Mouse (Mus musculus) E14TG2a.4 (cell line): ENCODE data around the gene Dusp22.

Source experiments
- H3K27me3 ChIP-seq: 2 replicates; pipeline ENCODE4 v1.6.1; 2014; ENCODE audit warnings: low read length, control low read depth; ENCODE audit not compliant: insufficient read depth
- H3K36me3 ChIP-seq: 2 replicates; pipeline ENCODE4 v1.6.1; 2014; ENCODE audit warnings: low read length, control low read depth; ENCODE audit not compliant: insufficient read depth
- H3K4me1 ChIP-seq: replicated peaks from 2 replicates; pipeline ENCODE4 v1.6.1; 2014; ENCODE audit warnings: low read depth, low read length, control low read depth
- H3K4me3 ChIP-seq: replicated peaks from 2 replicates; pipeline ENCODE4 v1.5.1; 2014; ENCODE audit warnings: mild to moderate bottlenecking, low read length
- H3K9me3 ChIP-seq: 2 replicates; pipeline ENCODE4 v1.6.1; 2014; ENCODE audit warnings: low read length, control low read depth
- CTCF ChIP-seq: conservative IDR thresholded peaks from 2 replicates; pipeline ENCODE4 v1.5.1; 2014; ENCODE audit warnings: low read length
- NANOG ChIP-seq: IDR thresholded peaks from 2 replicates; pipeline ENCODE4 v1.6.1; 2014; ENCODE audit warnings: borderline replicate concordance, low read length, mixed read lengths
- POU5F1 ChIP-seq: IDR thresholded peaks from 2 replicates; pipeline ENCODE4 v1.6.1; 2014; ENCODE audit warnings: low read length, borderline replicate concordance

Gene Dusp22

GRCm38 (mm10) chr13:30715060-30715459 lies 55.3 kb downstream of the Dusp22 start:
- Histone ChIP-seq H3K4me1 (no peaks in the 10 kb centered on the region), H3K27me3 (no peaks in the 10 kb centered on the region), H3K9me3 (no peaks in the 10 kb centered on the region), H3K36me3 (no peaks in the 10 kb centered on the region), H3K4me3 (no peak overlapping the region)
- no peak for TF ChIP-seq NANOG
- no peak for TF ChIP-seq POU5F1
- TF ChIP-seq CTCF: no peak

- TF ChIP-seq NANOG (no peak), POU5F1 (no peak), CTCF (no peak)
- Histone ChIP-seq H3K9me3 (no peaks in the 10 kb centered on the region), H3K4me1 (no peaks in the 10 kb centered on the region), H3K4me3 (no peak overlapping the region), H3K27me3 (no peaks in the 10 kb centered on the region), H3K36me3 (no peaks in the 10 kb centered on the region)
Observed at GRCm38 (mm10) chr13:30715573-30715972, 55.8 kb downstream of the Dusp22 start.

GRCm38 (mm10) chr13:30716611-30717010 lies 56.8 kb downstream of the Dusp22 start:
- H3K27me3 ChIP-seq: no peaks in the 10 kb centered on the region
- no peaks in the 10 kb centered on the region for H3K9me3 ChIP-seq
- TF ChIP-seq POU5F1: no peak
- TF ChIP-seq CTCF: no peak
- TF ChIP-seq NANOG: no peak
- H3K4me1 ChIP-seq: no peaks in the 10 kb centered on the region
- no peak overlapping the region for H3K4me3 ChIP-seq
- H3K36me3 ChIP-seq: no peaks in the 10 kb centered on the region

DNA sequence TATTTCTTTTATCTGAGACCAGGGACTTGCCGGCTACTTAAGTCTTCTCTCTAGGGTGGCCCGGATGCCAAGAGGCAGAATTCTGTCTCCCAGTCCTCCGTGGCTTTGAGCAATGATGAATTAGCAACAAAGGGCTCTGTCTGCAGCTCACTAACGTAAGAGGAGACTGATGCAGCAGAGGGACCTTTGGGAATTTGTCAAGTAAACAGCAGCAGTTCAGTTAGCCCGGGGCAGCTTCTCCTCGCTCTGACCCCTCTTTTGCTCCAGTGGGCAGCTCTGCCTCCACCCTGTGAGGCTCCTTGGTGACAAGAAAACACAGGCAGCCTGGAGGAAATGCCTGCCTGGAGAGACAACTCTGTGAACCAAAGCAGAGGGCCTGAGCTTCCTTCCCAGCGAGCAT lies 62.8 kb downstream of the Dusp22 start:
- Histone ChIP-seq H3K27me3 (peaks cover 4% of the 10 kb centered on the region; the same call in 1 of the 2 replicates), H3K4me1 (0 out of 2 replicates have a peak, but pooled peaks cover 6% of the 10 kb centered on the region), H3K4me3 (no peak overlapping the region), H3K9me3 (no peaks in the 10 kb centered on the region), H3K36me3 (no peaks in the 10 kb centered on the region)
- TF ChIP-seq CTCF: no peak
- TF ChIP-seq POU5F1: no peak
- TF ChIP-seq NANOG: no peak

- no peak overlapping the region for H3K4me3 ChIP-seq
Observed at GRCm38 (mm10) chr13:30723258-30723657, 63.5 kb downstream of the Dusp22 start.

GRCm38 (mm10) chr13:30723858-30724257 lies 64.1 kb downstream of the Dusp22 start:
- peaks cover 9% of the 10 kb centered on the region for H3K27me3 ChIP-seq
- no peaks in the 10 kb centered on the region for H3K9me3 ChIP-seq
- TF ChIP-seq NANOG (no peak), CTCF (no peak), POU5F1 (no peak)
- 0 out of 2 replicates have a peak, but pooled peaks cover 6% of the 10 kb centered on the region for H3K4me1 ChIP-seq
- H3K36me3 ChIP-seq: no peaks in the 10 kb centered on the region
- H3K4me3 ChIP-seq: no peak overlapping the region

More at GRCm38 (mm10) chr13:30723258-30723657, 63.5 kb downstream of the Dusp22 start:
- Histone ChIP-seq H3K4me1 (0 out of 2 replicates have a peak, but pooled peaks cover 6% of the 10 kb centered on the region), H3K27me3 (peaks cover 6% of the 10 kb centered on the region), H3K9me3 (no peaks in the 10 kb centered on the region), H3K36me3 (no peaks in the 10 kb centered on the region)
- TF ChIP-seq CTCF (no peak), NANOG (no peak), POU5F1 (no peak)

DNA sequence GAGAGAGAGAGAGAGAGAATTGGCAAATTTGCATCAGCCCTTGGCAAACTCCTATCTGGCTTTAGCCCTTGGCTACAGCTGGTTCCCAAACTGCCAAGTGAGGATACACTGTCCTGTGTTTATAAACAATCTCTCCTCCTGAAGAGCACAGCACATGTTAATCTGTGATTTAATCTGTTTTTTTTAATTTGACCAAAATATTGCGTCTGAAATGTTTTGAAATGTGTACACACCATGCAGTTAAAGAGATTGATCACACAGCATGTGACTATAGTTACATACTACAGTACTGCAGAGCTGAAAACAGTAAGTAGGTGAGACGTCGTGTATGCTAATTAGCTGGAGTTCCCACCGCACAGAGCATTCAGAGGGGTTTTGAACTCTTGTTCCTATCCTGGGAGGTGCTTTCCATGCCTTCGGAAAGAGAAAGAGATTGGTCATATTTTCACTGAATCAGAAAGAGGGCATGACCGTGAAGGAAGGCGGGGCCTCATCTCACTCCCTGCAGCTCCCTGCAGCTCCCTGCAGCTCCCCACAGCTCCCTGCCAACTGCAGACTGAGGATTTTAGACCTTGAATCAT lies 65.0 kb downstream of the Dusp22 start:
- Histone ChIP-seq H3K4me3 (no peak overlapping the region), H3K36me3 (no peaks in the 10 kb centered on the region), H3K27me3 (peaks cover 9% of the 10 kb centered on the region), H3K4me1 (0 out of 2 replicates have a peak, but pooled peaks cover 6% of the 10 kb centered on the region), H3K9me3 (no peaks in the 10 kb centered on the region)
- TF ChIP-seq NANOG: no peak
- no peak for TF ChIP-seq POU5F1
- TF ChIP-seq CTCF: no peak

DNA sequence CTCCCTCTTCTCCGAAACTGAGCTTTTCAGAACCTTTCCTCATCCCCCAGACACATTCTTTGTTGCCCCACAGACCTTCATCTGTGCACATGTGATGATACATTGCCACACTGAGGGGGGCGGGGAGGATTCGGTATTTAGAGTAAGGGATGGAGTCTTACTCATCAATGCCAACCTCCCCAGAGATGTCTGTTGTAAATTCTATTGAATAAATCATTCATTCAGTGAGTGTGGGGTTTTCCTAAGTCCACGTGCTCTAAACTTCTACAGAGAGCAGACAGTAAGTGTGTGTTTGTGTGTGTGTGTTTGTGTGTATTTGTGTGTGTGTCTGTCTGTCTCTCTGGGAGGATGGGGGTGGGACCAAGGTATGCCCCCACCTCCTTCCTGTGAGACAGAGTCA lies 67.1 kb downstream of the Dusp22 start:
- no peak for TF ChIP-seq CTCF
- TF ChIP-seq POU5F1: no peak
- TF ChIP-seq NANOG: no peak
- no peak overlapping the region for H3K4me3 ChIP-seq
- no peaks in the 10 kb centered on the region for H3K9me3 ChIP-seq
- 0 out of 2 replicates have a peak, but pooled peaks cover 6% of the 10 kb centered on the region for H3K4me1 ChIP-seq
- H3K36me3 ChIP-seq: no peaks in the 10 kb centered on the region
- H3K27me3 ChIP-seq: peaks cover 9% of the 10 kb centered on the region

DNA sequence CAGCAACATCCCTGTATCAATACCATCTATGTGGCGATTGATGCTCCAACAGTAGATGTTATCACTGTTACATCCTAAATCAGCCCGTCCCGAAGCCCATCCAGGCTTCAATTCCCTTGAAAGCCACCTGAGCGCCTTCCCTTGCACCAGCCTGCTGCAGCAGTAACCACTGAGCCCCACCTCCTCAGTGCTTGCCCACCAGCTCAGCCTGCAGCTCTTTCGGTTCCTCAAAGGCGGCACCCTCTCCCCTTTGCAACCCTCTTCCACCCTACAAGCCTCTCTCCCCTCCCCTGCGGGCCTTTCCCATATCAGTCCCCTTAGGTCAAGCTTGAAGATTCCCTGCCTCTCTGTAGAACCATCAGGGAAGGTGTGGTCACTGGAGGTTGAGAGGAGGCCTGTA lies 68.4 kb downstream of the Dusp22 start:
- TF ChIP-seq NANOG (no peak), POU5F1 (no peak), CTCF (no peak)
- H3K4me3 ChIP-seq: no peak overlapping the region
- H3K4me1 ChIP-seq: 0 out of 2 replicates have a peak, but pooled peaks cover 6% of the 10 kb centered on the region
- no peaks in the 10 kb centered on the region for H3K9me3 ChIP-seq
- H3K27me3 ChIP-seq: peaks cover 9% of the 10 kb centered on the region
- H3K36me3 ChIP-seq: no peaks in the 10 kb centered on the region
